Mouse (Mus musculus) cerebellum, adult 9-10 months (tissue): Measurements from ENCODE around the gene Gm10521.
"Not testable (repeated sequence)": the region's sequence is repeated elsewhere in the genome, so short reads cannot be mapped to it uniquely, and the experiment has no call there.

Experiments
- DNase-seq: peaks from one replicate; pipeline ENCODE4 v3.0.0; 2022

Gm10521 gene

GRCm38 (mm10) chr1:171895364-171895763 lies at the start of gene Gm10521:
TSS of gene Gm10521 (plus strand) at chr1:171895664.
- not testable (repeated sequence) for DNase-seq

- no peak for DNase-seq
Measured at GRCm38 (mm10) chr1:171848201-171848600, 47.3 kb upstream of the Gm10521 start.

- no peak for DNase-seq
Measured at GRCm38 (mm10) chr1:171848757-171849156, 46.7 kb upstream of the Gm10521 start.

GRCm38 (mm10) chr1:171849454-171849853 lies 46.0 kb upstream of the Gm10521 start:
- no peak for DNase-seq

- DNase-seq: no peak
Measured at GRCm38 (mm10) chr1:171865467-171865866, 30.0 kb upstream of the Gm10521 start.

DNA sequence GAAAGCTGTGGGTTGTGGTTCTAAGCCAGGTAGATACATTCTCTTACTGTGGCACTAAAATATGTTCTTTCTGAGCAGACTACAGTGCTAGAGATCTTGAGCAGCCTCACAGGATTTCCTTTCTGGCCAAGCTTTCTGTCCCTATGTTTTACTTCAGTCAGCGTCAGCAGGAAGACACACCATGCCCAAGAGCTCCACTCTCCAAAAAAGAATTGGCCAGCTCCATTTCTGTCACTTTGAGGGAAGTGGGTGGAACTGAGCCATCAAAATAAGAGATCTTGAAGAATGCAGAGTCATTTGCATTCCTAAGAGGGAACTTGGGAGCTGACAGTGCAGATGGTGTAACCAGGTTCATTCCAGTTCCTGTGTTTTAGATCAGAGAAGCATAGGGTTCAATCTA lies 8.5 kb upstream of the Gm10521 start:
- DNase-seq: no peak

- no peak for DNase-seq
Measured at GRCm38 (mm10) chr1:171904011-171904410, 8.5 kb downstream of the Gm10521 start.

GRCm38 (mm10) chr1:171915638-171916458 lies 20.4 kb downstream of the Gm10521 start:
- no peak for DNase-seq

DNA sequence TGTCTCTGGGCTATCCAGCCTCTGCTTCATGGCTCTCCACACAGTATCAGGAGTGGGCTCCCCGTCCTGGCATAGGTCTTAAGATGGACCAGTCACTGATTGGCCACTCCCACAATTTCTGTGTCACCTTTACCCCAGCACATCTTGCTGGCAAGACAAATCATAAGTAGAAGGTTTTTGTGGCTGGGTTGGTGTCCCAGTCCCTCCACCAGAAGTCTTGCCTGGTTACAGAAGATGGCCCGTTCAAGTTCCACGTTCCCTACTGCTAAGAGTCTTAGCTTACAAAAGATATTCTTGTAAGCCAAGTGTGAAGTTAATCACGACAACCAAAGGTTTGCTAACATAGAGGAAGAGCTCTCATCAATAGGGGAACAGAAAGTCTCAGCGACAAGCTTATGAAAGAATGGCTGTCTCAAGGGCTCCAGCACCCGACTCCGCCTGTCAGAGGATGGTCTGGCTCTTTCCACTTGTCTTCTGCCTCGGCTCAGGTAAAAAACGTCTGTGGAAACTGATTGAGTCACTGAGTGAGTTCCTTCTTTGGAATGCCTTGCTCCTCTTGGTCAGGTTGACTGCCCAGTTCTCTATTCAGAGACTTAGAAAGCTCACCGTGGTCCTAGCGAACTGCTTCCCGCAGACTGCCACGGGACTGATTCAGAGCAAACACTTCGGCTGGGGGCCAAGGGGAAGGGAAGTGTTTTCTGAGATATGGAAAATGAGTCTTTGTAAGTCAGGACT lies 22.0 kb downstream of the Gm10521 start, which contains the start of gene Slamf6:
TSS of gene Slamf6 (plus strand) at position 211 of the 735 bp plus-strand sequence.
- no peak for DNase-seq

- no peak for DNase-seq
Measured at GRCm38 (mm10) chr1:171918136-171918920, 22.9 kb downstream of the Gm10521 start.

DNA sequence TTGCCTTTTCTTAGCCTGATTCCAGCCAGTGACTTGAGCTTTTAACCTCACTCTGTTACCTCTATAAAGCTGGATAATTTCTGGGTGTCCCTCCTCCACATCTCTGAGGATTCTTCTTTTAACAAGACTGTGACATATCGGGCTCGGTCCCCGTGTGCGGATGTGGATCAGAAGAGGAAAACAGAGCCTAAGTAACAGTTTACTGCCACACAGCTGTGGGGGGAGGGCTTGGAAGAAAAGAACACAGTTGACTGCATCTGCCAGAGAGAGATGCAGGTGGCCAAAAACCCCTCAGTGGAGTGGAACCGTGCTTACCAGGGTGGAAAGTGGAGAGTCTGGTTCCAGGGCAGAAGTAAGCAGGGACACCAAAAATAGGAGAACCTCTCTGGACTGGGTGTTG lies 23.7 kb downstream of the Gm10521 start:
- no peak for DNase-seq

DNA sequence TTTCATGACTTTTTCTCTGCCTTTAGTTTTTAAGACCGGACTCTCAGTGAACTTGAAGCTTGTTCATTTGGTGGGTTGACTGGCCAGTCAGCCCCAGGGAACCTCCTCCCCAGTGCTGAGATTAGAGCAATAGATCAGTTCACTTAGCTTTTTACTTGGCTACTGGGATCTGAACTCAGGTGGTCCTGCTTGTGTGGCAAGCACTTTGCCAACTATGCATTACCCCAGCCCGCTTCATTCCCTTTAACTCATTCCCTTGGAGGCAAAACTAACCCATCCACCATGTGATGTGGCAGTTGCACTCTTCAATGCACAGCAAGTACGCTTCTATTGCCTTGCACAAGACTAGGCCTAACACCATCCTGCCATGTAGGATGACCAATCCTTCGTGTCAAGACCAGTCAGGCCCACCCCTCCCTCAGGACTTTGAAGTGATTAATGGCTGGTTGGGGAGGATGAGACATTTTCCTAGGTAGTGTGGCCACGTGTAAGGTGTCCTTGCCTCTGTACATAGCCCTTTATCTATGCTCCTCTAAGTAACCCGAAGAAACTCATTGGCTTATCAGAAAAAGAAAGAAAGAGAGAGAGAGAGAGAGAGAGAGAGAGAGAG lies 24.5 kb downstream of the Gm10521 start:
- DNase-seq: no peak

- no peak for DNase-seq
Measured at GRCm38 (mm10) chr1:171920989-171921621, 25.6 kb downstream of the Gm10521 start.

DNA sequence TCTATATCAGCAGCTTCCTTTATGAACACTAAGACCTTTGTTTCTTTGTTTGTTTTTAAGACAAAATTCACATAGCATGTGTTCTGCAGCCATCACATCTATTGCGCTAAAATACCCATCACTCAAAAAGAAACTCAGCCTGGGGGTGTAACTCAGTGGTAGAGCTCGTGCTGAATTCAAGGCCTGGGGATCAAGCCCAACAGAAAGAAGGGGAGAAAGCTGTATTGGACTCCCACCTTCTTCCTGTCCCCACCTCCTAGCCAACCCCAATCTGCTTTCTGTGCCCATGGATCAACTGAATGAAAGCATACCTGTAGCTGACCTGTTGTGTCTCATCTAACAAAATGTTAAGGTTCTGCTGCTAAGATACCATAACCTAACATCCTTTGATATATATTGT lies 26.2 kb downstream of the Gm10521 start:
- no peak for DNase-seq

DNA sequence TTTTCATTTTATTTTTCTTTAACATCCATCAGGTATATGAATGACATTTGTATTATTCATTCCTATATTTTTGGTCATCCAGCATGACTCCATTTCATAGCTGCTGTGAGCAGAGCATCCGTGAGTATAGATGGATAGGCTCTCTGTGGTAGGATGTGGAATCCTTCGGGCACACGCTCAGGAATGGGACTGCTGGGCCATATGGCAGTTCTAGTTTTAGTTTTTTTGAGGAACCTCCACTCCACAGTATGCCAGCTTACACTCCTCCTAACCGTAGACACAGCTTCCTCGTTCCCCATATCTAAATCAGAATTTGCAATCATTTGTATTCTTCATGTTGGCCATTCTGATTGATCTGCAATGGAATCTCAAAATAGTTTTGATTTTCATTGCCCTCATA lies 27.4 kb downstream of the Gm10521 start:
- no peak for DNase-seq

GRCm38 (mm10) chr1:171924900-171925299 lies 29.4 kb downstream of the Gm10521 start:
- no peak for DNase-seq

GRCm38 (mm10) chr1:171933851-171934250 lies 38.4 kb downstream of the Gm10521 start:
- DNase-seq: no peak

- no peak for DNase-seq
Measured at GRCm38 (mm10) chr1:171938952-171939948, 43.8 kb downstream of the Gm10521 start.

GRCm38 (mm10) chr1:171940626-171941025 lies 45.2 kb downstream of the Gm10521 start:
- no peak for DNase-seq

DNA sequence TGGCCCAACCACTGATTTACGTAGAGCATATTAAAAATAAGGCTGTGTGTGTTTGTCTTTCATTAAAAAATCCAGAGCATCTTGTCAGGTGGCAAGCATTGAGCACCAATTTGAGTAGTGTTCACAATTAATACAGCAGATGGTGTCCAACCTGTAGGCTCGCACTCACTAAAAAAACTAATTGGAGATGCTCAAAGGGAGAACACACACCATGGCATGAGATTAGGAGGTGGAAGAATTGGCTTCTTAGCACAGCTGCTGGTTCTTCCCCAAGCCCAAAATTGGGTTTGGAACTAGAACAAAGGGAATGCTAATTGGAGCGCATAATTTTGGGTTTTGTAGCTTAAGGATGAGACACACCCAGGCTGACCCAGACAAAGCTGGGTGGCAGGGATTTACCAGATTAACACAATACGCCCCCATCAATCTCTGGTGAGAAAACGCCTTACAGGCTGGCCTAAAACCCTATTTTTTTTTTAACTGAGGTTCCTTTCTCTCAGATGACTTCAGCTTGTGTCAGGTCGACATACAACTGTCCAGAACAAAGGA lies 51.1 kb downstream of the Gm10521 start:
- no peak for DNase-seq
